Mouse (Mus musculus) brown adipose tissue, adult 24 weeks (tissue): ENCODE measurements around the gene Fkbp9. TPM values are rescaled to one million over a fixed set of nuclear protein-coding genes. Genes with fewer than 3 reads are reported as not detected.
A peak's percentile ranks its signal among the peaks of the same experiment; 100 is the strongest.

Experiments
- H3K27ac ChIP-seq: fragments of 200-500 bp; replicated peaks from 2 replicates; pipeline ENCODE4 v1.5.1; 2012; ENCODE audit warnings: low read depth, mild to moderate bottlenecking, low read length
- H3K4me1 ChIP-seq: fragments of 200-500 bp; 2 replicates; pipeline ENCODE4 v1.6.1; 2012; ENCODE audit warnings: low read length, mixed read lengths; ENCODE audit not compliant: control insufficient read depth, insufficient read depth, insufficient read length
- H3K4me3 ChIP-seq: fragments of 200-500 bp; 2 replicates; pipeline ENCODE4 v1.5.1; 2012; ENCODE audit warnings: low read depth, mild to moderate bottlenecking, low read length, moderate library complexity; ENCODE audit not compliant: insufficient read depth
- polyA plus RNA-seq: library from polyadenylated mRNA; stranded (reverse); fragments of >200 nt; gene quantifications from 2 replicates; pipeline ENCODE4 v1.2.4, GENCODE M21; 2012; ENCODE audit not compliant: missing spikeins, insufficient read depth, insufficient read length

Fkbp9 gene
- polyA plus RNA-seq, 1 experiment, result 44.6 TPM

- no peak overlapping the region for H3K27ac ChIP-seq
- H3K4me1 ChIP-seq, result no peaks in the 10 kb centered on the region
- no peak overlapping the region for H3K4me3 ChIP-seq
These were observed 74.4 kb downstream of the Fkbp9 start for GRCm38 (mm10) chr6:56906121-56906846.

- H3K27ac ChIP-seq, result no peak overlapping the region
- H3K4me3 ChIP-seq, result no peak overlapping the region
- no peaks in the 10 kb centered on the region for H3K4me1 ChIP-seq
These were observed 76.1 kb downstream of the Fkbp9 start for GRCm38 (mm10) chr6:56907973-56908372.

GRCm38 (mm10) chr6:56908397-56908796, 76.5 kb downstream of the Fkbp9 start:
- Histone ChIP-seq H3K27ac (no peak overlapping the region), H3K4me1 (no peaks in the 10 kb centered on the region)

GRCm38 (mm10) chr6:56908912-56909311, 77.1 kb downstream of the Fkbp9 start:
- H3K27ac ChIP-seq, result no peak overlapping the region
- no peaks in the 10 kb centered on the region for H3K4me1 ChIP-seq
- no peak overlapping the region for H3K4me3 ChIP-seq

More at GRCm38 (mm10) chr6:56908397-56908796, 76.5 kb downstream of the Fkbp9 start:
- H3K4me3 ChIP-seq, result no peak overlapping the region

- Histone ChIP-seq H3K4me3 (no peak overlapping the region), H3K4me1 (no peaks in the 10 kb centered on the region)
These were observed 79.1 kb downstream of the Fkbp9 start for GRCm38 (mm10) chr6:56910910-56911309.

GRCm38 (mm10) chr6:56913092-56913858, 81.4 kb downstream of the Fkbp9 start:
- no peak overlapping the region for H3K27ac ChIP-seq

More at GRCm38 (mm10) chr6:56910910-56911309, 79.1 kb downstream of the Fkbp9 start:
- H3K27ac ChIP-seq, result no peak overlapping the region

GRCm38 (mm10) chr6:56916279-56916678, 84.4 kb downstream of the Fkbp9 start:
- Histone ChIP-seq H3K27ac (no peak overlapping the region), H3K4me3 (no peak overlapping the region), H3K4me1 (peaks cover 2% of the 10 kb centered on the region; the same call in 1 of the 2 replicates)

More at GRCm38 (mm10) chr6:56913092-56913858, 81.4 kb downstream of the Fkbp9 start:
- H3K4me1 ChIP-seq, result peaks cover 2% of the 10 kb centered on the region; the same call in 1 of the 2 replicates
- H3K4me3 ChIP-seq, result no peak overlapping the region

- Histone ChIP-seq H3K4me3 (no peak overlapping the region), H3K27ac (no peak overlapping the region), H3K4me1 (peaks cover 2% of the 10 kb centered on the region; the same call in 1 of the 2 replicates)
These were observed 85.9 kb downstream of the Fkbp9 start for GRCm38 (mm10) chr6:56917578-56918368.

GRCm38 (mm10) chr6:56919330-56920044, 87.6 kb downstream of the Fkbp9 start:
- Histone ChIP-seq H3K4me1 (peaks cover 2% of the 10 kb centered on the region; the same call in 1 of the 2 replicates), H3K4me3 (no peak overlapping the region), H3K27ac (no peak overlapping the region)

- H3K27ac ChIP-seq, result no peak overlapping the region
- no peak overlapping the region for H3K4me3 ChIP-seq
- H3K4me1 ChIP-seq, result peaks cover 4% of the 10 kb centered on the region; the same call in 1 of the 2 replicates
These were observed 88.6 kb downstream of the Fkbp9 start for GRCm38 (mm10) chr6:56920222-56921092.

- peak overlapping the region; percentile 93 for H3K4me3 ChIP-seq
- H3K27ac ChIP-seq, result peak overlapping the region; percentile 36
- 0 out of 2 replicates have a peak, but pooled peaks cover 2% of the 10 kb centered on the region for H3K4me1 ChIP-seq
These were observed 91.5 kb downstream of the Fkbp9 start for GRCm38 (mm10) chr6:56923331-56923725.

GRCm38 (mm10) chr6:56923726-56924707, 92.2 kb downstream of the Fkbp9 start, which contains the start of the genes Nt5c3 and Vmn1r4:
TSS of gene Nt5c3 (minus strand) at chr6:56923932.
TSS of gene Vmn1r4 (plus strand) at chr6:56924015.
- Histone ChIP-seq H3K4me1 (0 out of 2 replicates have a peak, but pooled peaks cover 2% of the 10 kb centered on the region), H3K27ac (peak within 1 kb of the TSS; percentile 99), H3K4me3 (peak within 1 kb of the TSS; percentile 93)
